Mouse (Mus musculus) limb, embryonic 14.5 days (tissue): Measurements from ENCODE around the gene Il20ra. TPM values are rescaled to one million over a fixed set of nuclear protein-coding genes. Genes with fewer than 3 reads are reported as not detected.

Source experiments
- ATAC-seq: fragments of 200-750 bp; cut with Nextera tagmentation; 2 replicates; pipeline ENCODE4 v1.8.0; 2017; ENCODE audit warnings: low read depth, moderate number of reproducible peaks, moderate TSS enrichment; ENCODE audit not compliant: low FRiP score
- DNase-seq: peaks from one replicate; pipeline ENCODE4 v3.0.0-alpha.2; 2015; ENCODE audit warnings: low spot score
- H3K27ac ChIP-seq: fragments of 300-500 bp; sonication (generic); replicated peaks from 2 replicates; pipeline ENCODE4 v1.5.1; 2014; ENCODE audit warnings: low read depth, mild to moderate bottlenecking, low read length, moderate library complexity, mixed read lengths
- H3K27me3 ChIP-seq: fragments of 300-500 bp; sonication (generic); 2 replicates; pipeline ENCODE4 v1.6.1; 2014; ENCODE audit warnings: low read length, mixed read lengths; ENCODE audit not compliant: control insufficient read depth, insufficient read depth
- H3K36me3 ChIP-seq: fragments of 300-500 bp; sonication (generic); 2 replicates; pipeline ENCODE4 v1.6.1; 2014; ENCODE audit warnings: mild to moderate bottlenecking, low read length, moderate library complexity, mixed read lengths; ENCODE audit not compliant: control insufficient read depth, insufficient read depth
- H3K4me1 ChIP-seq: fragments of 300-500 bp; sonication (generic); 2 replicates; pipeline ENCODE4 v1.6.1; 2014; ENCODE audit warnings: antibody characterized with exemption, low read length, mixed read lengths; ENCODE audit not compliant: control insufficient read depth, insufficient read depth
- H3K4me2 ChIP-seq: fragments of 300-500 bp; sonication (generic); replicated peaks from 2 replicates; pipeline ENCODE4 v1.6.1; 2014; ENCODE audit warnings: low read depth, mild to moderate bottlenecking, low read length, moderate library complexity; ENCODE audit not compliant: severe bottlenecking
- H3K4me3 ChIP-seq: fragments of 300-500 bp; sonication (generic); replicated peaks from 2 replicates; pipeline ENCODE4 v1.5.1; 2014; ENCODE audit warnings: low read length
- H3K9ac ChIP-seq: fragments of 300-500 bp; sonication (generic); 2 replicates; pipeline ENCODE4 v1.6.1; 2014; ENCODE audit warnings: mild to moderate bottlenecking, low read depth, low read length, moderate library complexity; ENCODE audit not compliant: severe bottlenecking
- H3K9me3 ChIP-seq: fragments of 300-500 bp; sonication (generic); 2 replicates; pipeline ENCODE4 v1.6.1; 2016; ENCODE audit warnings: low read length; ENCODE audit not compliant: control insufficient read depth
- POLR2A ChIP-seq: fragments of 200-500 bp; IDR thresholded peaks from 2 replicates; pipeline ENCODE4 v1.8.0; 2012; ENCODE audit warnings: inconsistent platforms, mild to moderate bottlenecking, moderate library complexity, borderline replicate concordance; ENCODE audit not compliant: insufficient read depth, insufficient read length; ENCODE audit errors: extremely low read depth
- WGBS: fragments of 180-500 bp; shearing (Covaris S2); extraction: QIAGEN DNeasy Blood & Tissue Kit; methylation state at CpG from one replicate; pipeline ENCODE4 v1.1.7; 2014; 5-methylcytosine and 5-hydroxymethylcytosine counted together
- polyA plus RNA-seq, 2 experiments: library from polyadenylated mRNA; depleted of rRNA in 1 of 2; stranded (reverse) in 1 of 2; unstranded in 1 of 2; fragments of >200 nt; fragmentation: Nextera tagmentation in 1 of 2; extraction: Ambion mirVana in 1 of 2; gene quantifications; 2 replicates each; pipeline versions ENCODE4 v1.2.1 to v1.2.3; 2012 to 2014

Il20ra gene
- polyA plus RNA-seq, 2 experiments: 0.45 to 0.70 TPM

GRCm38 (mm10) chr10:19691771-19692170, 20.6 kb upstream of the Il20ra start:
- Histone ChIP-seq H3K27ac (no peak overlapping the region), H3K27me3 (no peaks in the 10 kb centered on the region), H3K4me1 (no peaks in the 10 kb centered on the region), H3K9ac (no peak overlapping the region), H3K4me2 (no peak overlapping the region), H3K9me3 (no peaks in the 10 kb centered on the region), H3K4me3 (no peak overlapping the region), H3K36me3 (no peaks in the 10 kb centered on the region)
- ATAC-seq (no peak), DNase-seq (no peak)
- no peak for TF ChIP-seq POLR2A
- WGBS: 61% methylated on average over 13 of the region's 13 CpGs

GRCm38 (mm10) chr10:19692332-19692731, 20.0 kb upstream of the Il20ra start:
- Histone ChIP-seq H3K4me1 (no peaks in the 10 kb centered on the region), H3K9ac (no peak overlapping the region), H3K27me3 (no peaks in the 10 kb centered on the region), H3K4me2 (no peak overlapping the region), H3K9me3 (no peaks in the 10 kb centered on the region), H3K36me3 (no peaks in the 10 kb centered on the region), H3K4me3 (no peak overlapping the region), H3K27ac (no peak overlapping the region)
- no peak for ATAC-seq
- 90% methylated on average over 7 of the region's 7 CpGs for WGBS
- no peak for DNase-seq
- no peak for TF ChIP-seq POLR2A

GRCm38 (mm10) chr10:19692988-19693387, 19.4 kb upstream of the Il20ra start:
- Histone ChIP-seq H3K27ac (no peak overlapping the region), H3K36me3 (no peaks in the 10 kb centered on the region), H3K9me3 (no peaks in the 10 kb centered on the region), H3K4me1 (no peaks in the 10 kb centered on the region), H3K4me2 (no peak overlapping the region), H3K9ac (no peak overlapping the region), H3K27me3 (no peaks in the 10 kb centered on the region), H3K4me3 (no peak overlapping the region)
- ATAC-seq: no peak
- DNase-seq: peak; percentile 57
- TF ChIP-seq POLR2A: no peak
- 63% methylated on average over 8 of the region's 8 CpGs for WGBS

- Histone ChIP-seq H3K4me3 (no peak overlapping the region), H3K9me3 (no peaks in the 10 kb centered on the region), H3K27me3 (no peaks in the 10 kb centered on the region), H3K27ac (no peak overlapping the region), H3K36me3 (no peaks in the 10 kb centered on the region), H3K4me2 (no peak overlapping the region), H3K4me1 (no peaks in the 10 kb centered on the region), H3K9ac (no peak overlapping the region)
- no peak for TF ChIP-seq POLR2A
- DNase-seq: no peak
- 65% methylated on average over 2 of the region's 2 CpGs for WGBS
- no peak for ATAC-seq
These were observed 18.7 kb upstream of the Il20ra start for GRCm38 (mm10) chr10:19693629-19694028.

- H3K4me3 ChIP-seq: no peak overlapping the region
These were observed 13.0 kb upstream of the Il20ra start for GRCm38 (mm10) chr10:19699331-19699730.

GRCm38 (mm10) chr10:19704445-19704844, 7.9 kb upstream of the Il20ra start:
- no peak for DNase-seq
- Histone ChIP-seq H3K27me3 (no peaks in the 10 kb centered on the region), H3K4me3 (no peak overlapping the region), H3K4me2 (no peak overlapping the region), H3K36me3 (no peaks in the 10 kb centered on the region), H3K9ac (no peak overlapping the region), H3K9me3 (no peaks in the 10 kb centered on the region), H3K27ac (no peak overlapping the region), H3K4me1 (no peaks in the 10 kb centered on the region)
- ATAC-seq: no peak
- WGBS: 64% methylated on average over 8 of the region's 8 CpGs
- no peak for TF ChIP-seq POLR2A

More at GRCm38 (mm10) chr10:19699331-19699730, 13.0 kb upstream of the Il20ra start:
- DNase-seq (no peak), ATAC-seq (no peak)
- H3K27ac ChIP-seq: no peak overlapping the region
- H3K36me3 ChIP-seq: no peaks in the 10 kb centered on the region
- H3K9ac ChIP-seq: no peak overlapping the region
- no peak for TF ChIP-seq POLR2A
- 63% methylated on average over 1 of the region's 1 CpGs for whole genome bisulfite sequencing
- H3K4me1 ChIP-seq: no peaks in the 10 kb centered on the region
- no peaks in the 10 kb centered on the region for H3K27me3 ChIP-seq
- no peak overlapping the region for H3K4me2 ChIP-seq
- no peaks in the 10 kb centered on the region for H3K9me3 ChIP-seq
